ENCODE assay signal across 13 mouse cellular contexts in the genomic region with DNA sequence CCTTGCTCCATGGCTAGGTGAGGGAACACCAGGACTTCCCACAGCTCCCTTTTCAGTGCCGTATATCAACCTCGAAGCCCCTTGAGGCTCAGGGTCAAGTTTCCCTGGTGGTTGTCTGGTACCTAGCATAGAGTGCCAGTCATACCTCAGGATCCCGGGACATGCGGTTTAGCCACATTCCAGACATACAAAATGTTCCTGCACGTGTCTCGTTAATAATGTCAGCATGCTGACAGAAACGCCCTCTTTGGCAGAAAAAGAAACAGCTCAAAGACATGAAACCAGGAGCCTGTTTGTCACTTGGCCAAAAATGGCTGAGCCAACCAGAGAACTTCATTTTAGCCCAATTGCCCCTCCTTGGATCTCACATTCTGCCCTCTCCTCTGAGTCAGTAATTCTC. TPM values are rescaled to one million over a fixed set of nuclear protein-coding genes. Genes with fewer than 3 reads are reported as not detected.
DNase-seq lines count a peak whose midpoint lies in the region; ATAC-seq and TF ChIP-seq lines count a peak whose summit lies in the region.
"Had no signal": no experiment of that assay in that cellular context is flagged by ENCODE, and none has a peak within 500 bp of the region (broad histone marks: within the 10 kb centered on the region; RNA-seq: fewer than 3 reads in every experiment).

No protein-coding gene starts in this region.

- WGBS in lung, adult 2 months = 43% methylated on average over 7 of the region's 7 CpGs
- WGBS in midbrain, postnatal 0 days = 72% methylated on average over 7 of the region's 7 CpGs

- no peaks in the 10 kb centered on the region for H3K79me3 ChIP-seq in C2C12 (ENCODE audit: low read depth)

- no peaks in the 10 kb centered on the region for H3K27me3 ChIP-seq in C2C12 (ENCODE audit: control insufficient read depth, insufficient read depth, insufficient read length)
- H3K27me3 ChIP-seq in midbrain, postnatal 0 days (ENCODE audit: insufficient read depth, low read length) = no peaks in the 10 kb centered on the region
- H3K27me3 ChIP-seq: Patski had no signal

- no peak overlapping the region for H3K27ac ChIP-seq in midbrain, postnatal 0 days (ENCODE audit: low read depth, low read length)

- no peak for ATAC-seq in midbrain, postnatal 0 days (ENCODE audit: low FRiP score)
- ATAC-seq: Patski had no signal

- TF ChIP-seq POLR2A in lung, adult 2 months (IDR thresholded peaks at IDR 0.05; ENCODE audit: borderline replicate concordance, extremely low read depth, low read depth, low read length) = no peak

- no peak overlapping the region for H3K4me2 ChIP-seq in midbrain, postnatal 0 days (ENCODE audit: low read depth, low read length, poor library complexity, severe bottlenecking)

- no peak overlapping the region for H3ac ChIP-seq in C2C12 (ENCODE audit: control insufficient read depth, insufficient read length, low read depth)

- no peak overlapping the region for H3K4me3 ChIP-seq in C2C12 (ENCODE audit: insufficient read depth, poor library complexity, severe bottlenecking)
- no peak overlapping the region for H3K4me3 ChIP-seq in lung, adult 2 months (replicated peaks; ENCODE audit: extremely low read depth, low read depth, low read length)
- H3K4me3 ChIP-seq in midbrain, postnatal 0 days (ENCODE audit: low read depth, low read length) = no peak overlapping the region

- no peaks in the 10 kb centered on the region for H3K36me3 ChIP-seq in C2C12 (ENCODE audit: control insufficient read depth, insufficient read depth)
- H3K36me3 ChIP-seq in midbrain, postnatal 0 days (ENCODE audit: insufficient read depth, low read length) = no peaks in the 10 kb centered on the region

- peak; percentile 17 for DNase-seq in embryo, embryonic 10 days (ENCODE audit: low spot score)
- DNase-seq in embryo, embryonic 9.5 days (ENCODE audit: extremely low spot score) = no peak
- peak; percentile 84 for DNase-seq in kidney, adult 9 months
- peak; percentile 46 for DNase-seq in lung, adult 2 months
- DNase-seq in retina, embryonic 14.5 days (ENCODE audit: low spot score) = no peak
- DNase-seq in midbrain, postnatal 0 days (ENCODE audit: low spot score) = no peak
- no peak for DNase-seq in gastrocnemius, postnatal 25 days
- DNase-seq: B cell, adult 2 months; cerebellum, postnatal 14 days; heart, postnatal 14 days; thymus, postnatal 14 days had no signal

- no peaks in the 10 kb centered on the region for H3K9me3 ChIP-seq in midbrain, postnatal 0 days (ENCODE audit: low read length)

- H3K9ac ChIP-seq in midbrain, postnatal 0 days (replicated peaks; ENCODE audit: low read length, poor library complexity, severe bottlenecking) = no peak overlapping the region

- no peaks in the 10 kb centered on the region for H3K79me2 ChIP-seq in C2C12 (ENCODE audit: control insufficient read depth, insufficient read depth)

- H3K4me1 ChIP-seq in lung, adult 2 months (ENCODE audit: control insufficient read depth, insufficient read depth, low read length) = peaks cover 8% of the 10 kb centered on the region
- H3K4me1 ChIP-seq in midbrain, postnatal 0 days (ENCODE audit: insufficient read depth, low read length) = no peaks in the 10 kb centered on the region

- TF ChIP-seq CTCF in C2C12 (IDR thresholded peaks at IDR 0.05; ENCODE audit: control insufficient read depth, insufficient read depth, insufficient read length) = no peak
- no peak for TF ChIP-seq CTCF in lung, adult 2 months (IDR thresholded peaks at IDR 0.05; ENCODE audit: insufficient read depth, low read length)
- TF ChIP-seq CTCF in midbrain, postnatal 0 days (IDR thresholded peaks at IDR 0.05) = no peak

TF ChIP-seq in C2C12, 6 proteins besides CTCF, POLR2A, EP300 and RAD21:
- TF ChIP-seq MYOD1 (IDR thresholded peaks at IDR 0.05; ENCODE audit: control insufficient read depth, insufficient read length, low read depth) (peak; percentile 30), CEBPB (IDR thresholded peaks at IDR 0.05; ENCODE audit: low read depth) (no peak), MYOG (IDR thresholded peaks at IDR 0.05; ENCODE audit: control insufficient read depth, extremely low read depth, insufficient read length) (no peak), USF1 (IDR thresholded peaks at IDR 0.05; ENCODE audit: low read depth) (peak; percentile 78), FOSL1 (IDR thresholded peaks at IDR 0.05; ENCODE audit: insufficient read depth, low read length, poor library complexity, severe bottlenecking) (no peak), MAX (IDR thresholded peaks at IDR 0.05) (peak; percentile 93)
TF ChIP-seq in C2C12: peak in this region for 3.

RNA-seq across cellular contexts. Expression of gene Tnfsf15, which starts 2.8 kb away (rescaled TPM):
- 0.06 TPM for polyA plus RNA-seq in C2C12 (2012; fragmentation: generic; extraction: Trizol)
- polyA plus RNA-seq in lung, adult 2 months (2012; rRNA removed) = 0.56 and 0.57 TPM in 2 replicates
- not detected in 2 replicates for total RNA-seq in midbrain, postnatal 0 days (2014; rRNA removed)
- not detected in 2 replicates for polyA plus RNA-seq in midbrain, postnatal 0 days (2015; fragmentation: Nextera tagmentation; extraction: Ambion mirVana)
- total RNA-seq in gastrocnemius, postnatal 25 days (2021) = under 1 TPM in 1 of 2 experiments, not detected in 1; 0.08 TPM
- total RNA-seq: heart, postnatal 14 days had no signal

Comparison
In these comparisons a context has a peak if more than half of its experiments do, and no peak if none do; other contexts are left out.
1. DNase-seq: peak in embryo, embryonic 10 days (single experiment), kidney, adult 9 months (single experiment) and lung, adult 2 months (single experiment); none in embryo, embryonic 9.5 days (single experiment), retina, embryonic 14.5 days (single experiment), midbrain, postnatal 0 days (single experiment) and gastrocnemius, postnatal 25 days (single experiment).